Mouse (Mus musculus): Measurements from ENCODE around the gene Wnt8b. TPM values are rescaled to one million over a fixed set of nuclear protein-coding genes. Genes with fewer than 3 reads are reported as not detected.

The Wnt8b gene
- polyA plus RNA-seq (2012; rRNA removed) = not detected in 2 replicates
- polyA plus RNA-seq (2014; fragmentation: Nextera tagmentation; extraction: Ambion mirVana) = not detected in 2 replicates

GRCm38 (mm10) chr19:44493128-44493527, at the start of gene Wnt8b:
Gene Wnt8b (plus strand): TSS chr19:44493472.
- no peaks in the 10 kb centered on the region; the same call in 1 of the 2 replicates for H3K27me3 ChIP-seq (ENCODE audit: control insufficient read depth, insufficient read depth, low read length)
- H3K4me3 ChIP-seq (ENCODE audit: insufficient read depth in 1 of 2, low read depth in 2 of 2, low read length in 2 of 2) = no peak within 1 kb of the TSS
- H3K9ac ChIP-seq (replicated peaks) = no peak within 1 kb of the TSS
- H3K36me3 ChIP-seq (replicated peaks; ENCODE audit: control insufficient read depth, insufficient read depth, low read depth) = no peaks in the 10 kb centered on the region
- no peak within 1 kb of the TSS for H3K27ac ChIP-seq
- no peaks in the 10 kb centered on the region; a peak in 1 of 4 replicates for H3K4me1 ChIP-seq (replicated peaks; ENCODE audit: control insufficient read depth in 2 of 2, insufficient read depth in 2 of 2, low read length in 1 of 2)
- no peak for DNase-seq (ENCODE audit: low read depth in 3 of 3, low spot score in 3 of 3)
- TF ChIP-seq EP300 (IDR thresholded peaks at IDR 0.05; ENCODE audit: low read depth) (no peak), CTCF (IDR thresholded peaks at IDR 0.05; ENCODE audit: low read depth) (no peak)
- no peak within 1 kb of the TSS for H3K4me2 ChIP-seq (ENCODE audit: low read depth)
- 36% methylated on average over 8 of the region's 8 CpGs for WGBS (ENCODE audit: insufficient replicate concordance)
- H3K9me3 ChIP-seq (ENCODE audit: control insufficient read depth, low read length) = no peaks in the 10 kb centered on the region
- no peak for ATAC-seq (ENCODE audit: insufficient read depth)

- H3K36me3 ChIP-seq (replicated peaks; ENCODE audit: control insufficient read depth, insufficient read depth, low read depth) = no peaks in the 10 kb centered on the region
- no peak for ATAC-seq (ENCODE audit: insufficient read depth)
- TF ChIP-seq CTCF (IDR thresholded peaks at IDR 0.05; ENCODE audit: low read depth) = no peak
- TF ChIP-seq EP300 (IDR thresholded peaks at IDR 0.05; ENCODE audit: low read depth) = no peak
- no peaks in the 10 kb centered on the region for H3K9me3 ChIP-seq (ENCODE audit: control insufficient read depth, low read length)
- H3K4me1 ChIP-seq (replicated peaks; ENCODE audit: control insufficient read depth in 2 of 2, insufficient read depth in 2 of 2, low read length in 1 of 2) = no peaks in the 10 kb centered on the region
- H3K4me3 ChIP-seq (ENCODE audit: insufficient read depth in 1 of 2, low read depth in 2 of 2, low read length in 2 of 2) = no peak overlapping the region
- H3K27ac ChIP-seq = no peak overlapping the region
- no peak for DNase-seq (ENCODE audit: low read depth in 3 of 3, low spot score in 3 of 3)
- WGBS (ENCODE audit: insufficient replicate concordance) = 69% methylated on average over 3 of the region's 3 CpGs
- H3K9ac ChIP-seq (replicated peaks) = no peak overlapping the region
- H3K27me3 ChIP-seq (ENCODE audit: control insufficient read depth, insufficient read depth, low read length) = no peaks in the 10 kb centered on the region
- no peak overlapping the region for H3K4me2 ChIP-seq (ENCODE audit: low read depth)
Observed at GRCm38 (mm10) chr19:44445755-44446154, 47.5 kb upstream of the Wnt8b start.

- DNase-seq (ENCODE audit: low read depth in 3 of 3, low spot score in 3 of 3) (no peak), ATAC-seq (ENCODE audit: insufficient read depth) (no peak)
- no peak overlapping the region for H3K4me3 ChIP-seq (ENCODE audit: insufficient read depth in 1 of 2, low read depth in 2 of 2, low read length in 2 of 2)
- no peaks in the 10 kb centered on the region for H3K27me3 ChIP-seq (ENCODE audit: control insufficient read depth, insufficient read depth, low read length)
- 55% methylated on average over 4 of the region's 4 CpGs for WGBS (ENCODE audit: insufficient replicate concordance)
- no peaks in the 10 kb centered on the region for H3K4me1 ChIP-seq (replicated peaks; ENCODE audit: control insufficient read depth in 2 of 2, insufficient read depth in 2 of 2, low read length in 1 of 2)
- no peak overlapping the region for H3K4me2 ChIP-seq (ENCODE audit: low read depth)
- TF ChIP-seq EP300 (IDR thresholded peaks at IDR 0.05; ENCODE audit: low read depth) = no peak
- TF ChIP-seq CTCF (IDR thresholded peaks at IDR 0.05; ENCODE audit: low read depth) = no peak
- no peaks in the 10 kb centered on the region for H3K36me3 ChIP-seq (replicated peaks; ENCODE audit: control insufficient read depth, insufficient read depth, low read depth)
- no peak overlapping the region for H3K27ac ChIP-seq
- no peaks in the 10 kb centered on the region for H3K9me3 ChIP-seq (ENCODE audit: control insufficient read depth, low read length)
- no peak overlapping the region for H3K9ac ChIP-seq (replicated peaks)
Observed at GRCm38 (mm10) chr19:44447927-44448326, 45.3 kb upstream of the Wnt8b start.

GRCm38 (mm10) chr19:44454862-44455261, 38.4 kb upstream of the Wnt8b start:
- Histone ChIP-seq H3K36me3 (replicated peaks; ENCODE audit: control insufficient read depth, insufficient read depth, low read depth) (no peaks in the 10 kb centered on the region), H3K9me3 (ENCODE audit: control insufficient read depth, low read length) (no peaks in the 10 kb centered on the region), H3K4me2 (ENCODE audit: low read depth) (no peak overlapping the region), H3K4me1 (replicated peaks; ENCODE audit: control insufficient read depth in 2 of 2, insufficient read depth in 2 of 2, low read length in 1 of 2) (peaks cover 0 to 4% of the 10 kb centered on the region in 2 experiments; a peak in 1 of 4 replicates), H3K9ac (replicated peaks) (no peak overlapping the region), H3K4me3 (ENCODE audit: insufficient read depth in 1 of 2, low read depth in 2 of 2, low read length in 2 of 2) (no peak overlapping the region), H3K27me3 (ENCODE audit: control insufficient read depth, insufficient read depth, low read length) (no peaks in the 10 kb centered on the region), H3K27ac (no peak overlapping the region)
- TF ChIP-seq CTCF (IDR thresholded peaks at IDR 0.05; ENCODE audit: low read depth) (no peak), EP300 (IDR thresholded peaks at IDR 0.05; ENCODE audit: low read depth) (no peak)
- no peak for ATAC-seq (ENCODE audit: insufficient read depth)
- WGBS (ENCODE audit: insufficient replicate concordance) = 78% methylated on average over 6 of the region's 6 CpGs
- DNase-seq (ENCODE audit: low read depth in 3 of 3, low spot score in 3 of 3) = no peak

GRCm38 (mm10) chr19:44455356-44455755, 37.9 kb upstream of the Wnt8b start:
- Histone ChIP-seq H3K36me3 (replicated peaks; ENCODE audit: control insufficient read depth, insufficient read depth, low read depth) (no peaks in the 10 kb centered on the region), H3K4me1 (replicated peaks; ENCODE audit: control insufficient read depth in 2 of 2, insufficient read depth in 2 of 2, low read length in 1 of 2) (peaks cover 0 to 4% of the 10 kb centered on the region in 2 experiments; a peak in 1 of 4 replicates), H3K9me3 (ENCODE audit: control insufficient read depth, low read length) (no peaks in the 10 kb centered on the region), H3K4me3 (ENCODE audit: insufficient read depth in 1 of 2, low read depth in 2 of 2, low read length in 2 of 2) (no peak overlapping the region), H3K9ac (replicated peaks) (no peak overlapping the region), H3K27me3 (ENCODE audit: control insufficient read depth, insufficient read depth, low read length) (no peaks in the 10 kb centered on the region), H3K4me2 (ENCODE audit: low read depth) (no peak overlapping the region), H3K27ac (no peak overlapping the region)
- no peak for DNase-seq (ENCODE audit: low read depth in 3 of 3, low spot score in 3 of 3)
- ATAC-seq (ENCODE audit: insufficient read depth) = no peak
- 75% methylated on average over 8 of the region's 8 CpGs for WGBS (ENCODE audit: insufficient replicate concordance)
- TF ChIP-seq CTCF (IDR thresholded peaks at IDR 0.05; ENCODE audit: low read depth) = no peak
- TF ChIP-seq EP300 (IDR thresholded peaks at IDR 0.05; ENCODE audit: low read depth) = no peak

All from liver, embryonic 14.5 days (tissue).